In the genomic region with DNA sequence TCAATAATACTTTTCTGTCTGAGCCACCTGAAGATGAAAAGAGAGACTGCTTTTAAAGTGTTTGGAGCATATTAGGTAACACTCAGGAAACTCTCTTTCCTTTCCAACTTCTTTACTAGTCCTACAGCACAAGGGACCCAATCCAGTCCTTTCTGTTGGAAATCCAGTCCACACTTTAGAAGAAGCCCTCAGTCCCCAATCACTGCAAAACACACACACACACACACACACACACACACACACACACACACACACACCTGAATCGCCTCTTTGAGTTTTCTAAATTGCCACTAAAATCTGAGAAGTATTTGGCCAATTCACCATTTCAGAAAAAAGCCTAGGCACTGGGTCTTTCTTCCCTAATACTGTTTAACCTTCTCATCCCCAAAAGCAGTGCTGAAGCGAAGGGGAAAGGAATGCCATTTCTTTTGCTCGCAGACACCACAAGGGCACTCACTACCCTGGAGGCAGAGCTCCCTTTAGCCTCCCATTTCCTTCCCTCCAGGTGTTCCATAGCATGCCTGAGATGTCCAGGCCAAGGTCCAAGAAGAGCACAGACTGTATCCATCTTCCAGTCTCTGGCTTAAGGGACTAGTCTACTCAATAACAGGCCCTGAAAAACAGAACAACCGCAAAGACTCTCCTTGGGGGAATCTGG, we compare ENCODE assay signal across 8 mouse cellular contexts. TPM values are rescaled to one million over a fixed set of nuclear protein-coding genes. Genes with fewer than 3 reads are reported as not detected.
DNase-seq lines count a peak whose midpoint lies in the region; ATAC-seq lines count a peak whose summit lies in the region.
"Had no signal": no experiment of that assay in that cellular context is flagged by ENCODE, and none has a peak within 500 bp of the region (broad histone marks: within the 10 kb centered on the region; RNA-seq: fewer than 3 reads in every experiment).

No protein-coding gene starts in this region.

- no peak overlapping the region for H3K4me3 ChIP-seq in limb, embryonic 12.5 days (replicated peaks)
- no peak overlapping the region for H3K4me3 ChIP-seq in limb, embryonic 10.5 days
- H3K4me3 ChIP-seq in heart, embryonic 14.5 days (ENCODE audit: control insufficient read depth in 1 of 2, insufficient read depth in 1 of 2, low read depth in 1 of 2, low read length in 2 of 2), result no peak overlapping the region
- H3K4me3 ChIP-seq: liver, embryonic 15.5 days had no signal

- H3K9ac ChIP-seq in limb, embryonic 12.5 days (replicated peaks), result no peak overlapping the region
- no peak overlapping the region for H3K9ac ChIP-seq in heart, embryonic 14.5 days (ENCODE audit: low read length)
- H3K9ac ChIP-seq: liver, embryonic 15.5 days had no signal

- 36% methylated on average over 4 of the region's 4 CpGs for WGBS in limb, embryonic 12.5 days
- WGBS in limb, embryonic 10.5 days, result 26% methylated on average over 4 of the region's 4 CpGs
- 31% methylated on average over 4 of the region's 4 CpGs for WGBS in heart, embryonic 14.5 days

- DNase-seq in limb, embryonic 10.5 days (ENCODE audit: low spot score), result no peak
- DNase-seq in embryo, embryonic 11 days, result peak; percentile 37
- peak; percentile 39 for DNase-seq in lung, postnatal 10 days
- DNase-seq in ovary, postnatal 10 days (ENCODE audit: low spot score), result no peak

- ATAC-seq in limb, embryonic 12.5 days (ENCODE audit: insufficient number of reproducible peaks, insufficient read depth, low FRiP score, low TSS enrichment, low read depth), result no peak
- no peak for ATAC-seq in heart, embryonic 14.5 days (ENCODE audit: insufficient number of reproducible peaks, insufficient read depth, low FRiP score, low read depth)
- no peak for ATAC-seq in frontal cortex, adult (ENCODE audit: low TSS enrichment)

- H3K27me3 ChIP-seq in limb, embryonic 12.5 days, result peaks cover 8% of the 10 kb centered on the region
- H3K27me3 ChIP-seq in limb, embryonic 10.5 days (ENCODE audit: low read depth, poor library complexity, severe bottlenecking), result peaks cover 64% of the 10 kb centered on the region
- no peaks in the 10 kb centered on the region for H3K27me3 ChIP-seq in heart, embryonic 14.5 days (ENCODE audit: control insufficient read depth, insufficient read depth, low read length)
- H3K27me3 ChIP-seq: liver, embryonic 15.5 days had no signal

- peaks cover 9% of the 10 kb centered on the region; the same call in 1 of the 2 replicates for H3K4me1 ChIP-seq in limb, embryonic 12.5 days (replicated peaks)
- H3K4me1 ChIP-seq in limb, embryonic 10.5 days, result 0 out of 2 replicates have a peak, but pooled peaks cover 4% of the 10 kb centered on the region
- no peaks in the 10 kb centered on the region; a peak in 1 of 4 replicates for H3K4me1 ChIP-seq in heart, embryonic 14.5 days (ENCODE audit: control insufficient read depth in 2 of 2, insufficient read depth in 2 of 2, low read length in 2 of 2)
- H3K4me1 ChIP-seq: liver, embryonic 15.5 days had no signal

- H3K4me2 ChIP-seq in limb, embryonic 12.5 days, result peak overlapping the region; percentile 17; the same call in 1 of the 2 replicates
- H3K4me2 ChIP-seq in heart, embryonic 14.5 days (ENCODE audit: low read length), result peak overlapping the region; percentile 11; the same call in 1 of the 2 replicates
- H3K4me2 ChIP-seq: liver, embryonic 15.5 days had no signal

- no peaks in the 10 kb centered on the region for H3K36me3 ChIP-seq in limb, embryonic 12.5 days
- H3K36me3 ChIP-seq in limb, embryonic 10.5 days, result no peaks in the 10 kb centered on the region
- no peaks in the 10 kb centered on the region for H3K36me3 ChIP-seq in heart, embryonic 14.5 days (ENCODE audit: control insufficient read depth, insufficient read depth, low read length)
- H3K36me3 ChIP-seq: liver, embryonic 15.5 days had no signal

- H3K27ac ChIP-seq in limb, embryonic 12.5 days, result no peak overlapping the region
- no peak overlapping the region for H3K27ac ChIP-seq in limb, embryonic 10.5 days
- H3K27ac ChIP-seq in heart, embryonic 14.5 days (replicated peaks in 1 of 2; ENCODE audit: control insufficient read depth in 1 of 2, insufficient read depth in 1 of 2, low read depth in 2 of 2, low read length in 2 of 2), result no peak overlapping the region
- H3K27ac ChIP-seq: liver, embryonic 15.5 days had no signal

- no peaks in the 10 kb centered on the region for H3K9me3 ChIP-seq in limb, embryonic 12.5 days
- no peaks in the 10 kb centered on the region for H3K9me3 ChIP-seq in limb, embryonic 10.5 days (replicated peaks)
- H3K9me3 ChIP-seq in heart, embryonic 14.5 days (ENCODE audit: control insufficient read depth, low read length), result no peaks in the 10 kb centered on the region
- H3K9me3 ChIP-seq: liver, embryonic 15.5 days had no signal

RNA-seq across cellular contexts. Expression of gene Gpc4, which starts 28.4 kb away (rescaled TPM):
- 40.4 and 42.7 TPM in 2 replicates for polyA plus RNA-seq in limb, embryonic 12.5 days (2016; fragmentation: Nextera tagmentation; extraction: Ambion mirVana)
- polyA plus RNA-seq in limb, embryonic 10.5 days (2016; fragmentation: Nextera tagmentation; extraction: Ambion mirVana), result 17.5 and 18.8 TPM in 2 replicates
- polyA plus RNA-seq in heart, embryonic 14.5 days (2014; fragmentation: Nextera tagmentation; extraction: Ambion mirVana), result 41.4 and 46.5 TPM in 2 replicates

Comparison
In these comparisons a context has a peak if more than half of its experiments do, and no peak if none do; other contexts are left out.
1. DNase-seq: peak in embryo, embryonic 11 days (single experiment) and lung, postnatal 10 days (single experiment); none in limb, embryonic 10.5 days (single experiment) and ovary, postnatal 10 days (single experiment).